Mouse (Mus musculus) embryo, embryonic 11 days (tissue): ENCODE data around the gene Gapdh.

ENCODE experiments used
- DNase-seq: peaks from one replicate; pipeline ENCODE4 v3.0.0-alpha.2; 2015

The Gapdh gene

GRCm38 (mm10) chr6:125148251-125148925, 17.9 kb downstream of the Gapdh start:
- no peak for DNase-seq

- no peak for DNase-seq
Observed at GRCm38 (mm10) chr6:125147329-125147728, 18.9 kb downstream of the Gapdh start.

- DNase-seq: no peak
Observed at GRCm38 (mm10) chr6:125146797-125147196, 19.5 kb downstream of the Gapdh start.

GRCm38 (mm10) chr6:125146148-125146547, 20.1 kb downstream of the Gapdh start:
- DNase-seq: no peak

- DNase-seq: no peak
Observed at GRCm38 (mm10) chr6:125145479-125145951, 20.8 kb downstream of the Gapdh start.

GRCm38 (mm10) chr6:125145001-125145400, 21.3 kb downstream of the Gapdh start, which contains the start of gene Iffo1:
Gene Iffo1, plus strand, starts transcription at chr6:125145241.
- peak; percentile 96 for DNase-seq

- no peak for DNase-seq
Observed at GRCm38 (mm10) chr6:125143904-125144303, 22.4 kb downstream of the Gapdh start.

- no peak for DNase-seq
Observed at GRCm38 (mm10) chr6:125143128-125143527, 23.1 kb downstream of the Gapdh start.

GRCm38 (mm10) chr6:125142436-125142835, 23.8 kb downstream of the Gapdh start:
- no peak for DNase-seq

GRCm38 (mm10) chr6:125139747-125140146, 26.5 kb downstream of the Gapdh start:
- DNase-seq: no peak

- DNase-seq: peak; percentile 53
Observed at GRCm38 (mm10) chr6:125137002-125137671, 29.1 kb downstream of the Gapdh start.

GRCm38 (mm10) chr6:125132470-125132869, 33.8 kb downstream of the Gapdh start:
- DNase-seq: no peak

GRCm38 (mm10) chr6:125131302-125132156, 34.7 kb downstream of the Gapdh start, which contains the start of gene Nop2:
Gene Nop2, plus strand, starts transcription at chr6:125131909.
- peak; percentile 98 for DNase-seq

- DNase-seq: no peak
Observed at GRCm38 (mm10) chr6:125129710-125130402, 36.4 kb downstream of the Gapdh start.

GRCm38 (mm10) chr6:125128724-125129123, 37.5 kb downstream of the Gapdh start:
- no peak for DNase-seq

GRCm38 (mm10) chr6:125119387-125119786, 46.9 kb downstream of the Gapdh start:
- no peak for DNase-seq

- no peak for DNase-seq
Observed at GRCm38 (mm10) chr6:125112553-125112952, 53.7 kb downstream of the Gapdh start.
